Mouse (Mus musculus) embryonic facial prominence, embryonic 13.5 days (tissue): Measurements from ENCODE around the gene Nrg3. TPM values are rescaled to one million over a fixed set of nuclear protein-coding genes. Genes with fewer than 3 reads are reported as not detected.
"Not testable (repeated sequence)": the region's sequence is repeated elsewhere in the genome, so short reads cannot be mapped to it uniquely, and the experiment has no call there.

Source experiments
- ATAC-seq: fragments of 200-750 bp; cut with Nextera tagmentation; 2 replicates; pipeline ENCODE4 v1.8.0; 2017; ENCODE audit warnings: low read depth; ENCODE audit not compliant: insufficient number of reproducible peaks, insufficient read depth, low FRiP score, low TSS enrichment
- H3K27ac ChIP-seq: fragments of 300-500 bp; sonication (generic); 2 replicates; pipeline ENCODE4 v1.5.1; 2015; ENCODE audit warnings: moderate library complexity, mild to moderate bottlenecking, inconsistent platforms
- H3K27me3 ChIP-seq: fragments of 300-500 bp; sonication (generic); 2 replicates; pipeline ENCODE4 v1.6.1; 2015; ENCODE audit warnings: mild to moderate bottlenecking, inconsistent platforms
- H3K36me3 ChIP-seq: fragments of 300-500 bp; sonication (generic); 2 replicates; pipeline ENCODE4 v1.6.1; 2015; ENCODE audit warnings: mild to moderate bottlenecking, inconsistent platforms
- H3K4me1 ChIP-seq: fragments of 300-500 bp; sonication (generic); 2 replicates; pipeline ENCODE4 v1.6.1; 2015; ENCODE audit warnings: inconsistent platforms
- H3K4me2 ChIP-seq: fragments of 300-500 bp; sonication (generic); 2 replicates; pipeline ENCODE4 v1.6.1; 2015; ENCODE audit warnings: moderate library complexity, mild to moderate bottlenecking, inconsistent platforms
- H3K4me3 ChIP-seq: fragments of 300-500 bp; sonication (generic); 2 replicates; pipeline ENCODE4 v1.5.1; 2015; ENCODE audit warnings: mild to moderate bottlenecking, inconsistent platforms
- H3K9ac ChIP-seq: fragments of 300-500 bp; sonication (generic); 2 replicates; pipeline ENCODE4 v1.6.1; 2015; ENCODE audit warnings: mild to moderate bottlenecking, inconsistent platforms
- H3K9me3 ChIP-seq: fragments of 300-500 bp; sonication (generic); 2 replicates; pipeline ENCODE4 v1.6.1; 2016; ENCODE audit warnings: inconsistent platforms
- WGBS: fragments of 180-500 bp; shearing (Covaris S2); methylation state at CpG from one replicate; pipeline ENCODE4 v1.1.7; 2015; ENCODE audit warnings: mixed read lengths; 5-methylcytosine and 5-hydroxymethylcytosine counted together
- microRNA-seq: library from miRNA; unstranded; fragments of <30 nt; microRNA quantifications from one replicate; pipeline ENCODE4, GENCODE M21; 2016
- polyA plus RNA-seq: library from polyadenylated mRNA; unstranded; fragments of >200 nt; fragmentation: Nextera tagmentation; extraction: Ambion mirVana; gene quantifications from 2 replicates; pipeline ENCODE4 v1.2.1, GENCODE M21; 2015

The Nrg3 gene
- polyA plus RNA-seq, 1 experiment from 2014 or later, result 0.17 TPM

DNA sequence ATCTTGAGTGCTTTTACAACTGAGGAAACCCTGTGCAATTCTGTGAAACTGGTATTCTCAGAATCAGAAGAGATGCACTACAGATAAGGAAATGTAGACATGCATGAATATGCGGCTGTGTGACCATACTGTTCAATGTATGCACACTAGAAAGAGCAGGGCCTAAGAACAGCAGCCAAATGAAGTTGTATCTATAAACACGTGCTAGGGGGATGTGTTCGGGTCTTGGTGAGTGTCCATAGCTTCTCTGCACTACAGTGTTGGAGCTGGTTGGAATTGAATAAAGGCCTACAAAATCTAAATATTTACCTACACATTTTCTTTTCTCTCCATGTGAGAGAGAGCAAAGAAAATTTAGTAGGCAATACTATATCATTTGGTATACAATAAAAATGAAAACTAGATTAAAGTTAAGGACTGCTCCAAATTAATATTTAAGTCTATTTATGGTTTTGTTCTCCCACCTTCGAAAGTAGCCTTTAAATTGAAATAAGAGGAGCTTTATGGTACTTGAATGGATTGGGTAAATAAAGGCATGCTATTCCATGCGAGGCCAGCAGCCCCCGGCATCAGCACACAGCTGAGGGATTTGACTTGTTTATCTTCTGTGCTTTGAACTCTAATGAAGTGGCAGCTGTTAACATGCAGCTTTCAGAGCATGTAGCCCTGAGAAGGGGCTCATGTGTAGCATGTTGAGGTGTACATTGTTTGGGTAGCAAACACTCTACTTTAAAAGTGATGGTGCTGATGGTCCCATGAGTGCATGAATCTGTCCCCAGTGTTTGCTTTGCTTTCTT lies 1038.9 kb downstream of the Nrg3 start:
- ATAC-seq, result no peak
- H3K4me1 ChIP-seq, result no peaks in the 10 kb centered on the region
- H3K27ac ChIP-seq, result no peak overlapping the region
- H3K9me3 ChIP-seq, result no peaks in the 10 kb centered on the region
- 84% methylated on average over 6 of the region's 6 CpGs for WGBS
- H3K4me3 ChIP-seq, result no peak overlapping the region
- no peaks in the 10 kb centered on the region for H3K36me3 ChIP-seq
- H3K9ac ChIP-seq, result no peak overlapping the region
- no peaks in the 10 kb centered on the region for H3K27me3 ChIP-seq
- no peak overlapping the region for H3K4me2 ChIP-seq

DNA sequence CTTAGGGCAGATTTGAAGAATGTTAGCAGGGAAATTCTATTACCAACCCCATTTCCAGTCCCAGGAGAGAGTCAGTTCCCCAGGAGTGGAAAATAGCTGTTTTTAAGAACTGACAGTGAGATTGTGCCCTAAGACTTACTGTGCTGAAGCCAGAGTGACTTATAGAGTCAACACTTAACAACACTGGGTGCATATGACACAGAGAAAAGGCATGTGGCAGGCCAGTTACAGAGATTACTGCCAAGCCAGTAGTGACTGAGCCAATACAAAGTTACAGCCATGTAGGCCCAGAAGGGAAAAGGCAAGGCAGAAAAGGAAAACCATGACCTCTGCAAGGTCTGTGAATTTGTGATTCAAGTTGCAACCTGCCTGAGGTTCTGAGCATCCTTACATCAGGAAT lies 1098.2 kb downstream of the Nrg3 start:
- no peak overlapping the region for H3K27ac ChIP-seq
- H3K4me1 ChIP-seq, result no peaks in the 10 kb centered on the region
- no peak overlapping the region for H3K4me3 ChIP-seq
- H3K9me3 ChIP-seq, result no peaks in the 10 kb centered on the region
- no peaks in the 10 kb centered on the region for H3K27me3 ChIP-seq
- H3K36me3 ChIP-seq, result no peaks in the 10 kb centered on the region
- no peak for ATAC-seq
- H3K9ac ChIP-seq, result no peak overlapping the region
- H3K4me2 ChIP-seq, result no peak overlapping the region

DNA sequence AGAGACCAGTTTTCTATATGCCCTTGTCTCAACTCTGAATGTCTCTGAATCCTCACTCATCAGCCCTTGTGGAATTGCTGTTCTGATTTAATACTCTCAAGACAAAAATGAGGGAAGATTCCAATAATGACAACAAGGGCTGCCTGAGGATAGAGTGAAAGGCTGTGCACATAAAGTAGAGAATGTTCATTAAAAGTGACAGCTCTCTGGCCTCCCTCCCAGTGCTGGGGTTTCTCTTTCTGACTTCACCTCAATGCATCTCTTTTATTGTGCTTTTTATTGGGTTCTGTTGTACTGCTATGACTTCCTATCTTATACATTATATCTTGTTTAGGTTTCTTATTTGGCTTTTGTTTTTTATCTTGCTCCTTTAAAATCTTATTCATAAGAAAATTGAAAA lies 1131.9 kb downstream of the Nrg3 start:
- no peaks in the 10 kb centered on the region for H3K4me1 ChIP-seq
- H3K36me3 ChIP-seq, result no peaks in the 10 kb centered on the region
- H3K9me3 ChIP-seq, result no peaks in the 10 kb centered on the region
- no peak overlapping the region for H3K4me2 ChIP-seq
- no peak for ATAC-seq
- H3K27me3 ChIP-seq, result no peaks in the 10 kb centered on the region
- no peak overlapping the region for H3K27ac ChIP-seq
- no peak overlapping the region for H3K9ac ChIP-seq
- H3K4me3 ChIP-seq, result no peak overlapping the region

DNA sequence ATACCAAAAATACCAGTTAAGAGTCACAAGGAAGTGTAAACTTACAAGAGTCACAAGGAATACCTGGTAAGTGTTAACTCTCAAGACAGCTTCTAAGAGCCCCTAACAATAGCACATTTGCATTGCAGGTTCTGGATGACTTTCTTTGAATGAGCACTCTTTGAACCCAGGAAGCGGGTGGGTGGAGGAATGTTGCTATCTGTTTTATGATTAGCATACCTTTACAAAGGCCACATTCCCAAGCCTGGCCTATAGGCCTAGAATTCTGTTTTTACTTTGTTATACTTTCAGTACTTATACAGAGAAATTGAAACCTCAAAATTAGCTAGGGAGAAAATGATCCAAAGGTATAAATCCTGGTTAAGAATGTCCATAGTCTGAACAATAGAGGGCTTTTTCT lies 1150.0 kb downstream of the Nrg3 start:
- H3K4me3 ChIP-seq, H3K9me3 ChIP-seq, H3K27ac ChIP-seq, H3K27me3 ChIP-seq, ATAC-seq, H3K4me1 ChIP-seq, H3K4me2 ChIP-seq, H3K9ac ChIP-seq, H3K36me3 ChIP-seq: not testable (repeated sequence)
- 74% methylated on average over 1 of the region's 1 CpGs for WGBS

DNA sequence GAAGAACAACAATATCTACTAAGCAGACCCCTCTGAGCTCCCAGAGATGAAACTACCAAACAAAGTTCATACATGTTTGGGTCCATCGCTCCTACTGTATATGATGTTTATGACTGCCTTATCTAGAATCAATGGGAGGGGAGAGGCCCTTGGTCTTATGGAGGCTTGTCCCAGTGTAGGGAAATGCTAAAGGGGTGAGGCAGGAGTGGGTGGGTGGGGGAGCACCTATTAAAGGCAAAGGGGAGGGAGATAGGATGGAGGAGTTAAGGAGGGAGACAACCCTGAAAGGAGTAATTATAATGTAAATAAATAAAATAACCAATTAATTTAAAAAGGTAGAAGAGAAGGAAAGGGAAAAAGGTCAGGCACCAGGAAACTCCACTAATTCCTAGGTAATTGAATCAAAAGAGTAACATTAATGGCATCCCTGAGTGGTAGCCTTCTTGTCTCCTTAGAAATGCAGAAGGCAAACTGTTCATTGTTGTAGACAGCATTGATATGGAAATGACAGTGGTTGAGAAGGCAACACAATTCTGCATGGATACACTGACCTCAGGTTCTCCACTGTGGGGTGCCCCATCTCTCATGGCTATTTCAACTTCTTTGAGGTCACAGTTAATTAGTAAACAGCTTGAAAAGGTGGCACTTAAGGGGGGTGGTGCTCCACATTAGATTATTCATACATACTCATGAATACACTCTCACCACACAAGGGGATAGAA lies 1152.1 kb downstream of the Nrg3 start:
- 96% methylated on average over 1 of the region's 1 CpGs for WGBS
- H3K9ac ChIP-seq, result no peak overlapping the region
- H3K4me1 ChIP-seq, result no peaks in the 10 kb centered on the region
- ATAC-seq, result no peak
- no peaks in the 10 kb centered on the region for H3K9me3 ChIP-seq
- no peak overlapping the region for H3K4me3 ChIP-seq
- H3K4me2 ChIP-seq, result no peak overlapping the region
- no peaks in the 10 kb centered on the region for H3K36me3 ChIP-seq
- H3K27ac ChIP-seq, result no peak overlapping the region
- H3K27me3 ChIP-seq, result no peaks in the 10 kb centered on the region

Small RNAs within 50 kb of the gene (microRNA-seq; reads per million reads assigned to microRNA genes)
- gene Gm27332, result not detected
